Mouse (Mus musculus) thymus, adult 2 months (tissue): ENCODE results near the gene Meioc.

Source experiments
- CTCF ChIP-seq: fragments of 200-500 bp; IDR thresholded peaks from 2 replicates; pipeline ENCODE4 v1.5.1; 2012; ENCODE audit warnings: mild to moderate bottlenecking, control low read depth, low read length, moderate library complexity, borderline replicate concordance; ENCODE audit not compliant: control insufficient read depth, poor library complexity, insufficient read depth; ENCODE audit errors: extremely low read depth
- POLR2A ChIP-seq: fragments of 200-500 bp; IDR thresholded peaks from 2 replicates; pipeline ENCODE4 v1.6.1; 2012; ENCODE audit warnings: mild to moderate bottlenecking, low read length, control low read depth, moderate library complexity; ENCODE audit not compliant: control insufficient read depth, poor library complexity, insufficient read depth; ENCODE audit errors: extremely low read depth

DNA sequence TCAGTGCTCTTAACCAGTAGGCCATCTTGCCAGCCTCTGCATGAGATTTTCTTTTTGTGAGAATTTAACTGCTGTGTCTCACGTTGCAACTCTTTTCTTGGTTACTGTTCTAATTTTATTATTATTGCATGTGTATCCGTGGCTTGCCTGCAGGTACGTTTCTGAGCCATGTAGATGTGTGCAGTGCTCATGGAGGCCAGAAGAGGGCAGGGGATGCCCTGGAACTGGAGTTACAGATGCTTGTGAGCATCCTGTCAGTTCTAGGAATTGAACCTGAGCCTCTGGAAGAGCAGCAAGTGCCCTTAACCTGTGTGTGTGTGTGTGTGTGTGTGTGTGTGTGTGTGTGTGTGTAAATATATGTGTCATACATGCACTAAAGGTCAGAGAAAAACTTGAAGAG lies 62.1 kb downstream of the Meioc start:
- no peak for TF ChIP-seq POLR2A
- TF ChIP-seq CTCF = no peak
